Mouse (Mus musculus) CD8-positive naive resting alpha-beta T cell, adult 2 months (primary cell): ENCODE data around the gene Lrrc3.
A peak's percentile ranks its signal among the peaks of the same experiment; 100 is the strongest.
"Not testable (repeated sequence)": the region's sequence is repeated elsewhere in the genome, so short reads cannot be mapped to it uniquely, and the experiment has no call there.

ENCODE experiments used
- DNase-seq, 2 experiments: peaks; one replicate each; pipeline ENCODE4 v3.0.0; 2022; ENCODE audit warnings: low read depth in 2 of 2, low spot score in 2 of 2

Lrrc3 gene

GRCm38 (mm10) chr10:77902211-77902893 lies at the start of gene Lrrc3:
Lrrc3 (minus strand) TSS chr10:77902536.
- DNase-seq = no peak

DNA sequence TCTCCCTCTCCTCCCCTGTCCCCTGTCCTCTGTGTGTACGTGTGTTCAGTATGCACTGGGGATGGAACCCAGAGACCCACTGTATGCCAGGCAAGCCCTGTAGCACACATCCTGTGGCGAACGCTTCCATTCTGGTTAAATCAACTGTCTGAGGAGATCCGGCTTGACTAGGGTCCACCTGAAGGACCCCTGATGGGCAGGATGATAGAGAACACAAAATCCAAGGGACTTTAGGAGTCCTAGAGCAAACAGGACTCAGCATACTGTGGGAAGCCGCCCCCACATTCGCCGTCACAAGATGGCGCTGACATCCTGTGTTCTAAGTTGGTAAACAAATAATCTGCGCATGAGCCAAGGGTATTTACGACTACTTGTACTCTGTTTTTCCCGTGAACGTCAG lies 48.1 kb upstream of the Lrrc3 start:
- not testable (repeated sequence) for DNase-seq

DNA sequence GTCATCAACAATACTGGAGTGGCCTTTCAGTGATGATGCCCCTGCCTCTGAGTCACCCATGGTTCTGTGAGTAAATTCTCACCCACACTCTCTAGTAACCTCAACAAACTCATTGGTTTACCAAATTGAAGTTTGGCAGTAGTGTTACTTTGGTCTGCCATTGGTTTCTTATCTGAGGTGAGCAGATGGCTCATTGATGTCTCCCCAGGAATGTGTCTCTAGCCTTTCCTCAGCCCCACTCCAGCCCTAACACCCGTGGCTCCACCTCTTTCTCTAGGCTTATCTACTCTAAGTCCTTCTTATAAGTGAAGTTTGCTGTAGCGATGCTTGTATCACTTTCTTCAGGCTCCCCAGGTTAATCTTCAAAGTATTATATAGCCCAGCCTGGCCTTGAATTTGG lies 37.3 kb upstream of the Lrrc3 start:
- DNase-seq = no peak

DNA sequence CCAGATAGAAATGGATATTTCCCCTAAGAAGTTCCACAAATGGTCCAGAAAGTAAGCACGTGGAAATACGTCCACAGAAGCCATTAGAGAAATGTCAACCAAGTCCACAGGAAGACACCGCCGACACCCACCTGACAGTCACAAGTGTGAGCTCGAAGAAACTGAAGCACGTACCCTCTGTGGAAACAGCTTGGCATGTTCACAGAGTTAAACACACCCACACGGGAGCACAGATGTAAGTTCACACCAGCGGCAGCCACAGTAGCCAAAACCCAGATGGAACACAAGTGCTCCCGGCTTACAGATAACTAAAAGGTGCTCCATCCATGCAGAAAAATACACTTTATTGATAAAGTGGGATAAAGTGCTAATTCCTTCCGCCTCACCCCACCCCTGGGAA lies 25.0 kb upstream of the Lrrc3 start:
- DNase-seq = no peak

GRCm38 (mm10) chr10:77926140-77926539 lies 23.8 kb upstream of the Lrrc3 start:
- peak; percentile 34 to 54 for DNase-seq

GRCm38 (mm10) chr10:77922681-77923080 lies 20.3 kb upstream of the Lrrc3 start:
- DNase-seq = no peak

DNA sequence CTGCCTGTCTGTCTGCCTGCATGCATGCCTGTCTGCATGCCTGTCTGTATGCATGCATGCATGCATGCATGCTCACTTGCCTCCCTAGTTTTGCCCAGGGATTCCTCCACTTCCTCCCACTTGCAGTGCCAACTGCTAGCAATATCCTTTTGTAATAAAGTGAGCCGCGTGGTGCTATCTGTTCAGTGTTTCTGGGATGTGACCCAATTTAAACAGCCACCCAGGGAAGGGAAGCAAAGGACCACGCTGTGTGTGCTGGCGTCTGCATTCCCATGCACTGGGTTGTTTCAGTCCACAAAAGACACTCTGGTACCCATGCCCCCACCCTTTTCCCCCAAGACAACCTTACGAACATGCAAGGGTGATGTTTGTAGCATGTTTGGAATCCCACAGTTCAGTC lies 18.7 kb upstream of the Lrrc3 start:
- no peak for DNase-seq

DNA sequence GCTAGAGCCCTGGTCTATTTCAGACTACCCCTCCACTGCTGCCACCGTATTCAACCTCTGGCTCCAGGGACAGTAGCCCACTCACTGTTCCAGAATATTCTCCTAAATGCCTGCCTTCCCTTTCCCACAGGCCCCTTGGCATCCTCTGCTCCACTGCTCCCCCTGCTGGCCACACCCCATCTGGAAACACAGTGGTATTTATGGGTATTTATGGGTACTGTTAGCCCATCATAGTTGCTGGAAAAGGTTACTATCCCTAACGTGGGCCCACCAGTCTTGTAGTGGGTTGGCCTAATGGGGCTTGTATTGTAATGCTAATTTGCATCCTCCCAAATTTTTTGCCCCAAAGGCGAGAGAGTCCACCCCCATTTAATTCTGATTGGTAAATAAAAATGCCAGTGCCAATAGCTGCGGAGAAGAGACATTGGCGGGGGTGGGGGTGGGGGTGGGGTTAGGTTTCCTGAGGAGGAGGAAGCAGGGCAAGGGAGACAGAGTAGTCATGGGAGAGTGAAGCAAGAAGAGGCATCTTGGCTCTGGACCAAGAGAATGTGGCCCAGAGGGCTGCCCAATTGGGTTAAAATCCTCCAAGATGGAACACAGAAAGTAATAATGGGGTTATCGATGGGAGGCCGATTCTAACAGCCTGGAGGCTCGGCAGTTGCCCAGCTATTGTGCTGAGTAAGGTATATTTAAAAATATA lies 14.4 kb upstream of the Lrrc3 start:
- DNase-seq = peak; percentile 45 to 50

DNA sequence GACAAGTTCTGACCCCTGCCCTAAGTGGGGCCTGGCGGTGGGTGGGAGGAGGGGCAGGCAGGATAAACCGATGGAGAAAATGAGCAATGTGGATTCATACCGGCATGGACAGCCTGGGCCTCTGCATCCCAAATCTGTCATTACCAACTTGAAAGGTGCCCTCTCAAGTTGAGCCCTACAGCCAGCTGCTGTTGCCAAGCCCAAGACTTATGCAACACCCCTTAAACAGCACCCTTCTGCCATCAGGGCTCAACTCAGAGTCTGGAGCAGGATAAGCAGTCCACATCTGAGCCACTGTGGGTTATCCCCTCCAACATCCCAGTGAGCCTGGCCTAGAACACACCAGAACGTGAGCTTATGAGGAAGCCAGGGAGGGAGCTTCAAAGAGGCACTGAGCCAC lies 11.0 kb upstream of the Lrrc3 start:
- DNase-seq = no peak

- DNase-seq = no peak
Measured at GRCm38 (mm10) chr10:77912605-77913004, 10.3 kb upstream of the Lrrc3 start.

- DNase-seq = peak in 1 of 2 experiments; percentile 7
Measured at GRCm38 (mm10) chr10:77902894-77903715, 769 bp upstream of the Lrrc3 start.

GRCm38 (mm10) chr10:77901871-77902210 lies 495 bp downstream of the Lrrc3 start:
- no peak for DNase-seq

GRCm38 (mm10) chr10:77900903-77901818 lies 1.2 kb downstream of the Lrrc3 start:
- DNase-seq = no peak

DNA sequence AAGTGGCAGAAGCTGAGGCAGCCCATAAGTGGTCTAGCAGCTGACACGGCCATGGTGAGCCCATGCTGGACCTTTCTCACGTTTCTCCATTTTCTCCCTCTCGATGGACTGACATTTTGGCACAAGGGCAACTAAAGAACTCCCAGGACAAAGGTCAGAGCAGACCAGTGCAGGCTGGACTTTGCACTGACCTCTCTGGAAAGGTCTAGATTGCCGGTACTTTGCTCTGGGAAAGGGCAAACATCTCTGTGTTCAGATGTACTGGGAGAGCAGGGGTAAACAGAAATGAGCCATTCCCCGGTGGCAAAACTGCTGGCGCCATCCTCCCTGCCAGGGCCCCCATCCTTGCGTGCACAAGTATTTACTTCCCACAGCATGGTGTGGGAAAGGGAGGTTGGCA lies 2.2 kb downstream of the Lrrc3 start:
- DNase-seq = no peak

DNA sequence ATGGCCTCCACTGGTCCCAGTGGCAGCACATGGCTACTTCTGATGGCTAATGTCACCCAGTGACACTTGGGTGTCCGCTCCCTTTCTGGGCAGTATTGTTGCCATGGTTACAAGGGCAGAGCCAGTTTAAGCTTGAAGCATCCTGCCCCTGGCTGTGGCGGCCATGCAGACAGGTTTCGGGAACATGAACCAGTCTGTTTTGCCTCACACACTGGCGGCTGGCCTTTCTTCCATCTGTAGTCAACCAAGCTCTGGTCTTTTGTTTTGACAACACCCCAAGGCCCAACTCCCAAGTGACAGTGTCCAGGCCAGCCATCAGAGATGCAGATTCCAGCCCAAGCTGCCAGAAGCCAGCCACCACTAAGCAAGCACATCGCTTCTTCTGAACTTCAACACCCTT lies 6.8 kb downstream of the Lrrc3 start:
- DNase-seq = no peak

DNA sequence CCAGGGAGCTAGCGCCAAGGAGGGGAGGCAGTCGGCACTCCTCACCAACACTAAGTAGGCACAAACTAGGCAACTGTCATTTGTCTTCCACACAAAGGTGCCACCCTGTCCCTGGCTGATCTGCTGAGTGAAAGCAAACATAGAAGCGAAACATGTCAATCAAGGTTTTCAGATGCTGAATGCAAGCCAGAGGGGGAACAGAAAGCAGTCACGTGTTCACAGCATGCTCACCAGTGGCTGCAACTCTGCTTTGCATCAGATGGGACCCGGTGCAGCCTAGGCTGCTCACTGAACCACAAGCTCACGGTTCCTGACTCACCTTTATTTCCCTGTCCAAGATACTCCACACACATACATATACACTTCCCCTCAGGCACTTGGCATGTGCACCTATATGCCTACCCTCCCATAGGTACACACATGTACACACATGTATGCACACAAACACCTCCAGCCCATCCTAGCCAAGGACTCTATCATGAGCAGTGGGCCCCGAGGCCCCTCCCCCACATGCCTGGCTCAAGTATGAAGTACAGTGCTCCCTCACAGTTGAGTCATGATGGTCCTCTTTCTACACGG lies 11.3 kb downstream of the Lrrc3 start:
- no peak for DNase-seq

- DNase-seq = no peak
Measured at GRCm38 (mm10) chr10:77886007-77886747, 16.2 kb downstream of the Lrrc3 start.

GRCm38 (mm10) chr10:77882553-77882952 lies 19.8 kb downstream of the Lrrc3 start:
- DNase-seq = no peak

- DNase-seq = no peak
Measured at GRCm38 (mm10) chr10:77880305-77880704, 22.0 kb downstream of the Lrrc3 start.

DNA sequence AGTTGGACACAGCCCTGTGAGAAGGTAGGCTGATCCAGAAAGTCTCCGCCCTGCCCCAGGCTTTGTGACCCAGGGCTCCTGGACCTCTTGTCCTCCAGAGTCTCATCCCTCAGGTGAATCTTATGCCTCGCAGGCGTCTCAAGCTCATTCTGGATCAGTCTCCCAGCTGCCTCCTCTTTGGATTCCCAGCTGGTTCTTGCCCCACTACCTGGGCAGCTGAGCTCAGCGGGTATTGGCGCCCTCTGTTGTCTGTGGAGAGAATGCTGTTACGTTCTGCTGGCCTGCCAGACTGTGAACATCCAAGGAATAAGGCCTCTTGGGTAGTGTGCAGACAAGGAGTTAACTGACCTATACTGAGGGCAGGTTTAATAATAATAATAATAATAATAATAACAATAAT lies 23.4 kb downstream of the Lrrc3 start:
- no peak for DNase-seq
